Mouse (Mus musculus): ENCODE measurements around the gene Mfsd4a.

Mfsd4a gene

DNA sequence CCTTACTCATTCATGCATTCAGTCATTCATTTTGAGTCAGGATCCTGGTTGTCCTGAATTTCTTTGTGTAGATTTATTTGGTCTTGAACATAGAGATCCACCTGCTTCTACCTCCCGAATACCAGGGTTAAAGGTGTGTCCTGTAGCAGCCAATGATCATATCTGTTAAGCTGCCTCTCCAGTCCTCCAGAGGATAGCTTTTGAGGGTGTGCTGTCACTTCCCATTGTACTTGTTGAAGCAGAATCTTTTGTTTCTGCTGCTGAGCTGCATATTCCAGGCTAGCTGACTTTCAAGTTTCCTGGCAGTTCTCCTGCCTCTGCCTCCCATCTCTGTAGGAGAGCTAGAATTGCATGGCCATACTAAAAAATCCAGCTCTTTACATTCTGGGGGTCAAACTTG, 51.2 kb downstream of the Mfsd4a start:
- no peak for DNase-seq (ENCODE audit: low spot score)

GRCm38 (mm10) chr1:132014800-132015199, 53.1 kb downstream of the Mfsd4a start:
- no peak for DNase-seq (ENCODE audit: low spot score)

- DNase-seq (ENCODE audit: low spot score) = no peak
Measured at GRCm38 (mm10) chr1:132012861-132013260, 55.0 kb downstream of the Mfsd4a start.

GRCm38 (mm10) chr1:132011785-132012184, 56.1 kb downstream of the Mfsd4a start:
- DNase-seq (ENCODE audit: low spot score) = no peak

GRCm38 (mm10) chr1:132010632-132011501, 57.0 kb downstream of the Mfsd4a start:
- DNase-seq (ENCODE audit: low spot score) = no peak

GRCm38 (mm10) chr1:132008881-132009644, 58.8 kb downstream of the Mfsd4a start:
- no peak for DNase-seq (ENCODE audit: low spot score)

DNA sequence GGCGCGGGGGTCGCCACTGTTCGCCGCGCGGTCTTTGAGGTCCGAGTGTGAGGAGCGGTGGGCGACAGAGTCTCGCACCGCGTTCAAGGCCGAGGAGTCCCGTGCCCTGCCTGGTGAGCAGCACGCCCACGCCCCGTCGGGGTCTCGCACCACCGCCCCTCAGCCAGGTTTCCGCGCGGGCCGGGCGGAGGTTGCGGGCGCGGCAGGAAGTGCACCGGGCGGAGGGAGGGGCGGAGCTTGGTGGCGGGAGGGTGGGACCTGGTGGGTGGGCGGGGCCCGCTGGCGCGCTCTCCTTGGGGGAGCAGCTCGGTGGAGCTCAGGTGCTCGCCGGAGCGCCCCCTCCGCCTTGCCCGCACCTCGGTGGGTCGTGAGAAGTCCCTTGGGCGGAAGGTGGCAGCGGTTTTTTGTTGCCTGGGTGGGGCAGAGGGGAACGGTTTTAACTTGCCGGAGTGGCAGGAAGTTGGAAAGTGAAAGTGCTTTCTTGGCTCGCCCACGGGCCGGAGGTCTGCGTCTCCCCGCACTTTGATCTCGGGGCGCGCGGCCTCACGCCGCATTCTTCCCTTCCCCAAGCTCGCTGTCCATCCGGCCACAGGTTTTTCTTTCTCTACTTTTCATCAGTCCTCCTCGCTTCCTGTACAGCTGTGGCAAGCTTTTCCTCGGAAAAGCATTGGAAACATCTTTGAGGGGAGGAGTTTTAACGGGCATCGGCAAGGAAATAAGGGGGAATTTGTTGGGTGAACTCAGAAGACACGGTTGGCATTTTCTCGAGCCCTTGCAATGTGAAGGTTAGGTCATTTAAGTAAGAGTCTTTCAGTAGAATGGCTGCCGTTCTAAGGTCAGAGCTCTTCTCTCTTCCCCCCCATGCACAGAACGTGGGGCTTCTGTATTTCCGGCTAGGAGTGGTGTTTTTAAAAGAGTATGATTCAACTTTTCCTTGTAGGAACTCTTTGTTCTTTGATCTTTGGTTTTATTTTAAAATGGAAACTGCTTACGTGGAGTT, 59.7 kb downstream of the Mfsd4a start:
- peak; percentile 51 for DNase-seq (ENCODE audit: low spot score)

GRCm38 (mm10) chr1:132007282-132007815, 60.5 kb downstream of the Mfsd4a start, which contains the start of gene Elk4:
Gene Elk4 (plus strand): TSS chr1:132007607.
- peak; percentile 63 for DNase-seq (ENCODE audit: low spot score)

- DNase-seq (ENCODE audit: low spot score) = no peak
Measured at GRCm38 (mm10) chr1:132006721-132007120, 61.1 kb downstream of the Mfsd4a start.

DNA sequence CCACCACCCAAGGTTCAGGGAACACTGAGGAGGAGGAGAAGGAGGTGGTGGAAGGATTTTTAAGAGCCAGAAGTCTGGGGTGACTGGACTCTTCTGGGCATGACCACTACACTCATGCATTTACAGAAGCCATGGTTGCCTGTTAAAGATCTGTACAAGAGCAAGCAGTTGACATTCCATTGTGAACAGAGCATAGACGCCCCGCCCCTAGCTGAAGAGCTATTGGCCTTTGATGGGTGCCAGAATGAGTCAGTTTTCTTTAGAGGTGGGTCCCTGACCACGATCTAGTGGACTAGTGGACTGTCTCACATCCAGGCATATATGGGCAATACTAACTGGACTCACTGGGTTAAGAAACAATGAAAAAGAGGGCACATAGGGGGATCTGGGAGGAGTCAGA, 61.8 kb downstream of the Mfsd4a start:
- DNase-seq (ENCODE audit: low spot score) = no peak

DNA sequence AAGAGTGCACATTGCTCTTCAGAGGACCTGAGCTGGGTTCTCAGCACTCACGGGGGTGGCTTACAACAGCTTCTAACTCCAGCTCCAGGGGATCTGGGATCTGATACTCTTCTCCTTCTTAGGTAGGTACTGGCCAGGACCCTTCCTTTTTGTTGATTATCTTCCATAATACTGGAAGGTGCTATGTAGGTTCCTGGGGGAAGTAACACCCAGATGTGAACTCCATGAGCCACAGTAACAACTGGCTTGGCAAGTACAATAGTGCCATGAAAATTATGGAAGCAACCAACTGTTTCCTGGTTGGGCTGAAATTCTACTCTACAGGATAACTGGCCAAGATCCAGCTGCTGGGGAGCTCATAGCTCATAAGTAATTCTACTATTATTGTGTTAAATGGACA, 62.4 kb downstream of the Mfsd4a start:
- DNase-seq (ENCODE audit: low spot score) = no peak

DNA sequence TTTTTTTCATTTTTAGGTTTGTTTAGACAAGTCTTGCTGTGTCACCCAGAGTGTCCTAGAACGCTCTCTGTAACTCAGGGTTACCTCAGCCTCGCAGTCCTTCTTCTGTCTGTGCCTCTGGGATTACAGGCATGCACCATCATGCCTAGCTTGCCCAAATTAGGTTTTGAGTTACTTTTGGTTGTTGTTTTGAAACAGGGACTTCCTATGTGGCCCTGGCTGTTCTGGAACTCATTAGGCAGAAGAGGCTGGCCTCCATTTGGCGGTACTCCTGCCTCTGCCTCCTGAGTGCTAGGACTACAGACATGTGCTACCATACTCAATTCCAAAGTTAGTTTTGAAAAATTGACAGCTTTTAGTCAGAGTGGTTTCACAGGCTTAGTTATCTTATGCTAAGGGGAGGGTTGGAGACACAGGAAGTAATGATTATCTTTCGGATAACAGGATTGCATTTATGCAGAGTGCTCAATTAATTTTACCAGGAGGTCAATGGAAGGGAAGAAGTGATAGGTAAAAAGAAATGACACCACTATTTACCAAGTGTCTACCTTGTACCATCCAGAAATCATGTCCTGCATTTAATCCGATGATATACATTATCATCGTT, 63.2 kb downstream of the Mfsd4a start:
- no peak for DNase-seq (ENCODE audit: low spot score)

- DNase-seq (ENCODE audit: low spot score) = no peak
Measured at GRCm38 (mm10) chr1:132003817-132004216, 64.0 kb downstream of the Mfsd4a start.

- DNase-seq (ENCODE audit: low spot score) = no peak
Measured at GRCm38 (mm10) chr1:132003111-132003510, 64.8 kb downstream of the Mfsd4a start.

DNA sequence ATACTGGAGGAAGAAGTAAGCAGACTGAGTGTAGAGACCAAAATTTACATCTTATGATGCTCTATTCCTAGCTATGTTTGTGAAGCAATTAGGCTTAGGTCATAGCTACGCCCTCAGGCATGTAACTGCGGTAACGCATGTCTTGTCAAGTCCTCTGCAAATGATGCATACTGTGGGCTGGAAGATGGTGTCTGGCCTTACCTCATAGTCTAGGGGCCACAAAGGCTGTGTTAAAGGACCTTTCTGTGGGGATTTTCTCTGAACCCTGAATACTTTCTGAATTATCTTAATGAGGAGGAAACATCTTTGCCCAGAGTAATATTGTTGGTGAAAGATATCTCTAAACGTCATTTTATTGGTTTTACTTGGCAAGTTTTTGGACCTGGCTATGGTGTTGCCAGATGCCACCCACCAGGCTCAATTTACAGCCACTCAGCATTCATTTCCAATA, 66.0 kb downstream of the Mfsd4a start:
- no peak for DNase-seq (ENCODE audit: low spot score)

GRCm38 (mm10) chr1:132000506-132000905, 67.4 kb downstream of the Mfsd4a start:
- no peak for DNase-seq (ENCODE audit: low spot score)

DNA sequence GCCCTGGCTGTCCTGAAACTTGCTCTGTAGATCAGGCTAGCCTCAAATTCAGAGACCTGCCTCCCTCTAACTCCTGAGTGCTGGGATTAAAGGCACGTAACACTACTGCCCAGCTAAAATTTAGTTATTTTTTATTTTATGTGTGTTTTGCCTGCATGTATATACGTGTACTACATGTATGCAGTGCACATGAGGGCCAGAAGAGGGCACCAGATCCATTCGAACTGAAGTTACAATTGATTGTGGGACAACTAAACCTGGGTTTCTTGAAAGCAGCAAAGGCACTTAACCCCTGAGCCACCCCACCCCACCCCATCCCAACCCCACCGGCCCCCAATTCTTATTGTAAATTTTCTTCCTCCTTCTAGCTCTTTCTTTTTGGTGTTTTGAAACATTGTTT, 72.8 kb downstream of the Mfsd4a start:
- DNase-seq (ENCODE audit: low spot score) = no peak

DNA sequence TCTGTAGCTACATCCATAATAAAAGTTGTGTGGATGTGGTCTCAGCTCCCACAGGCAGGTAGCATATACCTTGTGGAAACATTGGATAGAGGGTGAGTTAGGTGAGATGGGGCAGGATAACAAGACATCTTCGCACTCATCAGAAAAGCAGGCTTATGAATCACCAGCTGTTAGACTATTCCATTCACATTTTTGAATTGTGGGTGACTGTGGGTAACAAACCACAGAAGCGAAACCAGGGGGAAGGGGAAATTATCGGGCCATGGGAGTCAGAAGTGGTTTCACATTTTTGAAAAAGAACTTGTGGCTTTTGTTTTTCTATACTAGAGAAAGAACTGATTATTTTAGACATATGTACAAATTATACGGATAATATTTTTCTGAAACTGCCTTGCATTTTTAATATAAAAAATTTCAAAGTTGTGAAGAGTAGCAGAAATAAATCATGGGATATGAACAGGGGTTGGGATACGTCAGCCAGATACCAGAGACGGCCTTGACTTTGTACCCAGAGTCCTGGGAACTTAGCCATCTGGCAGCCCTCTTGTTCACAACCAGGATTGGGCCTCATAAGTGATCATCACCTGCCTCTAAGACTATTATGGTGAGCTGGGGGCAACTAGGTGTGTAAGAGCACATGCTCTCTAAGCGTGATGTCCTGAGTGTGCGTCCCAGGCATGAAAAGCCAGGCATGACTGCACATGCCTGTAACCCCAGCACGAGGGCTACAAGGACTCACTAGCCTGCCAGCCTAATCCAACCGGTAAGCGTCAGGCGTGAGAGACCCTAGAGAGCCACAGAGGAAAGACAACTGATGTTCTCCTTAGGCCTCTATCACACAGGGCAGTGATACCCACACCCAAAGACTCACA, 74.5 kb downstream of the Mfsd4a start:
- no peak for DNase-seq (ENCODE audit: low spot score)

- no peak for DNase-seq (ENCODE audit: low spot score)
Measured at GRCm38 (mm10) chr1:131992561-131993001, 75.3 kb downstream of the Mfsd4a start.

All from urinary bladder, postnatal 10 days (tissue).